Mouse (Mus musculus) cerebellum, postnatal 25 days (tissue): ENCODE data around the gene Zfp39.
"Not testable (repeated sequence)": the region's sequence is repeated elsewhere in the genome, so short reads cannot be mapped to it uniquely, and the experiment has no call there.

ENCODE experiments used
- DNase-seq, 2 experiments: peaks; one replicate each; pipeline ENCODE4 v3.0.0; 2021; ENCODE audit warnings: mixed read lengths in 2 of 2

Gene Zfp39

GRCm38 (mm10) chr11:58918759-58919158 is 14.7 kb upstream of the Zfp39 start:
- no peak for DNase-seq

GRCm38 (mm10) chr11:58917745-58918366 is 13.8 kb upstream of the Zfp39 start, which contains the start of gene Btnl10:
Gene Btnl10 (plus strand): TSS chr11:58917908.
- DNase-seq = no peak

- DNase-seq = peak in 1 of 2 experiments; percentile 61
Measured at GRCm38 (mm10) chr11:58916879-58917744, 13.1 kb upstream of the Zfp39 start.

GRCm38 (mm10) chr11:58914461-58915028 is 10.5 kb upstream of the Zfp39 start:
- peak; percentile 53 to 62 for DNase-seq

GRCm38 (mm10) chr11:58913776-58914175 is 9.8 kb upstream of the Zfp39 start:
- no peak for DNase-seq

GRCm38 (mm10) chr11:58904838-58905237 is 813 bp upstream of the Zfp39 start:
- peak in 1 of 2 experiments; percentile 19 for DNase-seq

GRCm38 (mm10) chr11:58904410-58904718 is 339 bp upstream of the Zfp39 start:
- no peak for DNase-seq

- no peak for DNase-seq
Measured at GRCm38 (mm10) chr11:58901080-58901479, 2.9 kb downstream of the Zfp39 start.

GRCm38 (mm10) chr11:58897485-58897884 is 6.5 kb downstream of the Zfp39 start:
- peak in 1 of 2 experiments; percentile 44 for DNase-seq

- peak; percentile 30 to 61 for DNase-seq
Measured at GRCm38 (mm10) chr11:58894456-58894855, 9.6 kb downstream of the Zfp39 start.

- no peak for DNase-seq
Measured at GRCm38 (mm10) chr11:58890511-58890910, 13.5 kb downstream of the Zfp39 start.

GRCm38 (mm10) chr11:58883756-58884155 is 20.3 kb downstream of the Zfp39 start:
- DNase-seq = no peak

GRCm38 (mm10) chr11:58870961-58871360 is 33.1 kb downstream of the Zfp39 start:
- DNase-seq = no peak

- no peak for DNase-seq
Measured at GRCm38 (mm10) chr11:58867954-58868330, 36.1 kb downstream of the Zfp39 start.

- peak; percentile 85 to 87 for DNase-seq
Measured at GRCm38 (mm10) chr11:58867039-58867953, 36.7 kb downstream of the Zfp39 start, which contains the start of gene 2810021J22Rik. Gene 2810021J22Rik (plus strand): TSS chr11:58867216.

GRCm38 (mm10) chr11:58860744-58861143 is 43.3 kb downstream of the Zfp39 start:
- no peak for DNase-seq

GRCm38 (mm10) chr11:58849731-58850130 is 54.3 kb downstream of the Zfp39 start:
- DNase-seq = no peak

- DNase-seq = no peak
Measured at GRCm38 (mm10) chr11:58847636-58848035, 56.4 kb downstream of the Zfp39 start.

GRCm38 (mm10) chr11:58846919-58847461 is 57.0 kb downstream of the Zfp39 start, which contains the start of gene Gm12258:
Gene Gm12258 (plus strand): TSS chr11:58847158.
- DNase-seq = peak; percentile 84 to 88

- DNase-seq = not testable (repeated sequence)
Measured at GRCm38 (mm10) chr11:58838951-58839350, 65.1 kb downstream of the Zfp39 start, which contains the start of gene Olfr311. Gene Olfr311 (plus strand): TSS chr11:58839251.
